Mouse (Mus musculus): ENCODE measurements at regions not wholly inside any gene's neighbourhood (a gene's known extent, or its start where the extent isn't known, plus 50 kb on each side); places are given as distances from the start of the nearest gene placed in this dataset.
A peak's percentile ranks its signal among the peaks of the same experiment; 100 is the strongest.

- peak; percentile 81 for ATAC-seq (ENCODE audit: low FRiP score, low TSS enrichment)
Observed at GRCm38 (mm10) chr4:94360810-94361527, 195.4 kb upstream of the Gm10306 start.

GRCm38 (mm10) chr4:94361528-94362217 is 194.7 kb upstream of the Gm10306 start:
- WGBS = 33% methylated on average over 12 of the region's 12 CpGs
- no peak for ATAC-seq (ENCODE audit: low FRiP score, low TSS enrichment)
- Histone ChIP-seq H3K27ac (ENCODE audit: low read depth, low read length) (no peak overlapping the region; the same call in 1 of the 2 replicates), H3K4me2 (replicated peaks; ENCODE audit: low read depth, low read length) (no peak overlapping the region), H3K9me3 (ENCODE audit: control insufficient read depth, low read length) (no peaks in the 10 kb centered on the region), H3K27me3 (ENCODE audit: control insufficient read depth, insufficient read depth, low read length) (no peaks in the 10 kb centered on the region), H3K9ac (ENCODE audit: low read depth, low read length) (no peak overlapping the region), H3K4me1 (ENCODE audit: control insufficient read depth, insufficient read depth, low read length) (peaks cover 11% of the 10 kb centered on the region), H3K36me3 (ENCODE audit: control insufficient read depth, insufficient read depth, low read length) (no peaks in the 10 kb centered on the region), H3K4me3 (ENCODE audit: low read length) (no peak overlapping the region)

More at GRCm38 (mm10) chr4:94360810-94361527, 195.4 kb upstream of the Gm10306 start:
- H3K9me3 ChIP-seq (ENCODE audit: control insufficient read depth, low read length) = no peaks in the 10 kb centered on the region
- no peak overlapping the region for H3K9ac ChIP-seq (ENCODE audit: low read depth, low read length)
- H3K4me3 ChIP-seq (ENCODE audit: low read length) = no peak overlapping the region
- peaks cover 11% of the 10 kb centered on the region for H3K4me1 ChIP-seq (ENCODE audit: control insufficient read depth, insufficient read depth, low read length)
- H3K36me3 ChIP-seq (ENCODE audit: control insufficient read depth, insufficient read depth, low read length) = no peaks in the 10 kb centered on the region
- H3K27me3 ChIP-seq (ENCODE audit: control insufficient read depth, insufficient read depth, low read length) = no peaks in the 10 kb centered on the region
- H3K27ac ChIP-seq (ENCODE audit: low read depth, low read length) = no peak overlapping the region; the same call in 1 of the 2 replicates
- 31% methylated on average over 13 of the region's 13 CpGs for WGBS
- H3K4me2 ChIP-seq (replicated peaks; ENCODE audit: low read depth, low read length) = no peak overlapping the region

- 9% methylated on average over 4 of the region's 4 CpGs for WGBS
- H3K9ac ChIP-seq (ENCODE audit: low read depth, low read length) = no peak overlapping the region
- H3K4me1 ChIP-seq (ENCODE audit: control insufficient read depth, insufficient read depth, low read length) = peaks cover 11% of the 10 kb centered on the region
- no peaks in the 10 kb centered on the region for H3K27me3 ChIP-seq (ENCODE audit: control insufficient read depth, insufficient read depth, low read length)
- peak; percentile 88 for ATAC-seq (ENCODE audit: low FRiP score, low TSS enrichment)
- no peak overlapping the region for H3K4me3 ChIP-seq (ENCODE audit: low read length)
- no peak overlapping the region for H3K27ac ChIP-seq (ENCODE audit: low read depth, low read length)
- H3K4me2 ChIP-seq (replicated peaks; ENCODE audit: low read depth, low read length) = no peak overlapping the region
- no peaks in the 10 kb centered on the region for H3K9me3 ChIP-seq (ENCODE audit: control insufficient read depth, low read length)
- H3K36me3 ChIP-seq (ENCODE audit: control insufficient read depth, insufficient read depth, low read length) = no peaks in the 10 kb centered on the region
Observed at GRCm38 (mm10) chr4:94365375-94365774, 191.0 kb upstream of the Gm10306 start.

GRCm38 (mm10) chr4:94367174-94367573 is 189.2 kb upstream of the Gm10306 start:
- Histone ChIP-seq H3K4me2 (replicated peaks; ENCODE audit: low read depth, low read length) (no peak overlapping the region), H3K4me3 (ENCODE audit: low read length) (no peak overlapping the region), H3K9ac (ENCODE audit: low read depth, low read length) (no peak overlapping the region), H3K27me3 (ENCODE audit: control insufficient read depth, insufficient read depth, low read length) (no peaks in the 10 kb centered on the region), H3K9me3 (ENCODE audit: control insufficient read depth, low read length) (no peaks in the 10 kb centered on the region), H3K27ac (ENCODE audit: low read depth, low read length) (no peak overlapping the region), H3K36me3 (ENCODE audit: control insufficient read depth, insufficient read depth, low read length) (no peaks in the 10 kb centered on the region), H3K4me1 (ENCODE audit: control insufficient read depth, insufficient read depth, low read length) (peaks cover 4% of the 10 kb centered on the region; the same call in 1 of the 2 replicates)
- WGBS = 65% methylated on average over 3 of the region's 3 CpGs
- no peak for ATAC-seq (ENCODE audit: low FRiP score, low TSS enrichment)

GRCm38 (mm10) chr4:94370981-94371380 is 185.4 kb upstream of the Gm10306 start:
- ATAC-seq (ENCODE audit: low FRiP score, low TSS enrichment) = no peak
- Histone ChIP-seq H3K9me3 (ENCODE audit: control insufficient read depth, low read length) (no peaks in the 10 kb centered on the region), H3K27ac (ENCODE audit: low read depth, low read length) (no peak overlapping the region), H3K36me3 (ENCODE audit: control insufficient read depth, insufficient read depth, low read length) (no peaks in the 10 kb centered on the region), H3K4me1 (ENCODE audit: control insufficient read depth, insufficient read depth, low read length) (no peaks in the 10 kb centered on the region), H3K4me2 (replicated peaks; ENCODE audit: low read depth, low read length) (no peak overlapping the region), H3K27me3 (ENCODE audit: control insufficient read depth, insufficient read depth, low read length) (no peaks in the 10 kb centered on the region), H3K4me3 (ENCODE audit: low read length) (no peak overlapping the region), H3K9ac (ENCODE audit: low read depth, low read length) (no peak overlapping the region)
- 28% methylated on average over 6 of the region's 6 CpGs for WGBS

GRCm38 (mm10) chr4:94376256-94376655 is 180.1 kb upstream of the Gm10306 start:
- H3K4me2 ChIP-seq (replicated peaks; ENCODE audit: low read depth, low read length) = no peak overlapping the region
- H3K27me3 ChIP-seq (ENCODE audit: control insufficient read depth, insufficient read depth, low read length) = no peaks in the 10 kb centered on the region
- no peak for ATAC-seq (ENCODE audit: low FRiP score, low TSS enrichment)
- H3K9ac ChIP-seq (ENCODE audit: low read depth, low read length) = no peak overlapping the region
- no peak overlapping the region for H3K4me3 ChIP-seq (ENCODE audit: low read length)
- H3K4me1 ChIP-seq (ENCODE audit: control insufficient read depth, insufficient read depth, low read length) = peaks cover 2% of the 10 kb centered on the region; the same call in 1 of the 2 replicates
- no peaks in the 10 kb centered on the region for H3K9me3 ChIP-seq (ENCODE audit: control insufficient read depth, low read length)
- 92% methylated on average over 1 of the region's 1 CpGs for WGBS
- no peak overlapping the region for H3K27ac ChIP-seq (ENCODE audit: low read depth, low read length)
- no peaks in the 10 kb centered on the region for H3K36me3 ChIP-seq (ENCODE audit: control insufficient read depth, insufficient read depth, low read length)

GRCm38 (mm10) chr4:94385703-94386102 is 170.6 kb upstream of the Gm10306 start:
- Histone ChIP-seq H3K27me3 (ENCODE audit: control insufficient read depth, insufficient read depth, low read length) (no peaks in the 10 kb centered on the region), H3K4me2 (replicated peaks; ENCODE audit: low read depth, low read length) (no peak overlapping the region), H3K27ac (ENCODE audit: low read depth, low read length) (no peak overlapping the region), H3K4me3 (ENCODE audit: low read length) (no peak overlapping the region), H3K9me3 (ENCODE audit: control insufficient read depth, low read length) (no peaks in the 10 kb centered on the region), H3K9ac (ENCODE audit: low read depth, low read length) (no peak overlapping the region), H3K4me1 (ENCODE audit: control insufficient read depth, insufficient read depth, low read length) (no peaks in the 10 kb centered on the region), H3K36me3 (ENCODE audit: control insufficient read depth, insufficient read depth, low read length) (no peaks in the 10 kb centered on the region)
- 45% methylated on average over 7 of the region's 7 CpGs for WGBS
- peak; percentile 28; the same call in 1 of the 2 replicates for ATAC-seq (ENCODE audit: low FRiP score, low TSS enrichment)

GRCm38 (mm10) chr4:94388317-94388716 is 168.0 kb upstream of the Gm10306 start:
- Histone ChIP-seq H3K4me2 (replicated peaks; ENCODE audit: low read depth, low read length) (no peak overlapping the region), H3K36me3 (ENCODE audit: control insufficient read depth, insufficient read depth, low read length) (no peaks in the 10 kb centered on the region), H3K9ac (ENCODE audit: low read depth, low read length) (no peak overlapping the region), H3K4me1 (ENCODE audit: control insufficient read depth, insufficient read depth, low read length) (no peaks in the 10 kb centered on the region), H3K27ac (ENCODE audit: low read depth, low read length) (no peak overlapping the region), H3K27me3 (ENCODE audit: control insufficient read depth, insufficient read depth, low read length) (no peaks in the 10 kb centered on the region), H3K4me3 (ENCODE audit: low read length) (no peak overlapping the region), H3K9me3 (ENCODE audit: control insufficient read depth, low read length) (no peaks in the 10 kb centered on the region)
- 63% methylated on average over 2 of the region's 2 CpGs for WGBS
- ATAC-seq (ENCODE audit: low FRiP score, low TSS enrichment) = no peak

GRCm38 (mm10) chr4:94394462-94394861 is 161.9 kb upstream of the Gm10306 start:
- H3K4me1 ChIP-seq (ENCODE audit: control insufficient read depth, insufficient read depth, low read length) = no peaks in the 10 kb centered on the region
- WGBS = 74% methylated on average over 2 of the region's 2 CpGs
- no peak for ATAC-seq (ENCODE audit: low FRiP score, low TSS enrichment)
- H3K4me3 ChIP-seq (ENCODE audit: low read length) = no peak overlapping the region
- H3K27me3 ChIP-seq (ENCODE audit: control insufficient read depth, insufficient read depth, low read length) = no peaks in the 10 kb centered on the region
- H3K9ac ChIP-seq (ENCODE audit: low read depth, low read length) = no peak overlapping the region
- no peak overlapping the region for H3K27ac ChIP-seq (ENCODE audit: low read depth, low read length)
- no peak overlapping the region for H3K4me2 ChIP-seq (replicated peaks; ENCODE audit: low read depth, low read length)
- no peaks in the 10 kb centered on the region for H3K36me3 ChIP-seq (ENCODE audit: control insufficient read depth, insufficient read depth, low read length)
- no peaks in the 10 kb centered on the region for H3K9me3 ChIP-seq (ENCODE audit: control insufficient read depth, low read length)

Data from kidney, embryonic 14.5 days (tissue).